Mouse (Mus musculus) kidney, postnatal 10 days (tissue): Measurements from ENCODE around the gene Entpd7.

ENCODE experiments used
- DNase-seq: peaks from one replicate; pipeline ENCODE4 v3.0.0; 2021; ENCODE audit warnings: mixed read lengths

Entpd7 gene

DNA sequence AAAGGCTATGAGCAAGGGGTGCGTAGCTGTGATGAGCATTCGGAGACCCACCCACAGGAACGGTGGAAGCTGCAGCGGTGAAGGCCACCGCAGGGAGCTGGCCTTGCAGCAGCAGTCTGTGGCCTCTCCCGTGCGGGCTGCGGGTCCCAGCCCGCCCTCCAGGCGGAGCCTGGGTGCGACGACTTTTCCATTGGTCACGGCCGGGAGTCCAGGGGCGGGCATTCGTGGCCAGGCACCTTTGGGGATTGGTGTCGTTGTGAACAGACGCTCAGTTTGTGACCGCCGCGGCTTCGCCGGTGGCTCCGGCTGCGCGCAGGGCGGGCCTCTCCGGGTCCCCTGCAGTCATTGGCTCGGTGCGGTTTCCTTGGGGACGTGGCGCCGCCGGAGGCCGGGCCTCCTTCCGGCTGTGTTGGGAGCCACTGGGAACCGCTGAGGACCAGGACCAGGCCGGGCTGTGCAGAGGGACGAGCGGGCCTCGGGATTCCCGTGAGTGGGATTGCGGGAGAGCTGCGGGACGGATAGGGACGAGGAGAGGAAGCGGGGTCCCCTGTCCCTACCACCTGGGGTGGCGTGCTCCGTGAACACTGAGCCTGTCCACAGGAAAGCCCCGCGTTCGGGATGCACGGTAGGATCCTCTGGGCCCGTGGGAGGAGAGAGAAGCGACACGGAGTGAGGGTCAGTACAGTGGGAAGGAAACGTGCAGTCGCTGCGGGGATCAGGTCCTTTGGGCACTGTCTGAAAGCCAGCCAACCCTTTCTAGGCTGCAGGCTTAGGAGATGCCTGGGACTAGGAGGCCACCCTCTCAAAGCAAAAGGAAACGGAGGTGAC, at the start of gene Entpd7:
Gene Entpd7, plus strand, starts transcription at position 254 of the 828 bp plus-strand sequence.
- DNase-seq = peak; percentile 97

DNA sequence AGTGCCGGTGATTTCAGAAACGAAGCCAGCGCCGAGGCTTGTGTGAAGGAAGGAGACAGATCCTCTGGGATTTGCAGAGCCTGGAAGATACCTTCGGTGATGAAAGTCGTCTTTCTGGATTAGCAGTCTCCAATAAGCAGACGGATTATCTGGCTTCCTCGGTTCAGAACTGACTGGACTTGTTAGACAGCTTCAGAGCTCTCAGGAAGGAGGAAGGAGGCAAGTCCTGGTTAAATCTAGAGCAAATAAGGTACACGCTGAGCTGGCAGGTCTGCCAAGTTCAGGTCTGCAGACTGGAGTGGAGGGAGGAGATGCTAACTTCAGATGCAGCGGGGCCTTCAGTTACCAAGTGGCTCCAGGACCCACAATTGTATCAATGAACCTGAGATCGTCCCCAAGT, 47.6 kb upstream of the Entpd7 start:
- DNase-seq = no peak

DNA sequence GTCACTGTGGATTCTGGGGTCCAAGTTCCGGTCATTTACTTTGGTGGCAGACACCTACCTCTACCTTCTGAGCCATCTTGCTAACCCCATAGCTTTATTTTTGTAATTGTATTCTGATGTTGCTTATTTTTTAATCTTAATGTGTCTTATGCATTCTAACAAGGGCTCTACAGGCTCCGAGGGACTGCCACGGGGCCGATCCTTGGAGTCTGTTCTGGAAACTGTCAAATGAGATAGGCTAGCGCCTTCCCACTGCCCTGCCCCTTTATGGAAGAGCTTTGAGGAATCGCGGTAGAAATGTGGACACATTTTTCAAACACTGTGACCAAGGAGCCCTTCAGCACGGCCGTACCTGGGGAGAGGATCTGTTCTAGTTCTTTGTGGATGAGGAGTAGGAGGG, 46.6 kb upstream of the Entpd7 start:
- no peak for DNase-seq

DNA sequence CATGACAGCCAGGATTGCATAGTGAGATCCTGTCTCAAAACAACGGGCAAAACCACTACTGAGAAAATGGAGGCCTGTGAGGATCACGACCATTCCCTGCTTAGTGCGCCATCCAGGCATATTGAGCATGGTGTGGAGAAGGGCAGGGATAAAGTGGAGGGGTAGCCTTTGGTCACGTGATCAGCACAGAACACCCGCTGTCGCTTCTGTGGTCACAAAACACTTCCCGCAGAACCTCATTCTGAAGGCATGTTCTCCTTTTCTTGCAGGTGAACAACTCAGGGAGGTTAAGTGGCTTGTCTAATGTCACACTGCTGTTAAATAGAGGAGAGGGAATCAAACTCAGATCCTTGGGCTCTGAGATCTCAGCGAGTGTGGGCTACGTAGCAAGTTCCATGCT, 44.0 kb upstream of the Entpd7 start:
- DNase-seq = no peak

DNA sequence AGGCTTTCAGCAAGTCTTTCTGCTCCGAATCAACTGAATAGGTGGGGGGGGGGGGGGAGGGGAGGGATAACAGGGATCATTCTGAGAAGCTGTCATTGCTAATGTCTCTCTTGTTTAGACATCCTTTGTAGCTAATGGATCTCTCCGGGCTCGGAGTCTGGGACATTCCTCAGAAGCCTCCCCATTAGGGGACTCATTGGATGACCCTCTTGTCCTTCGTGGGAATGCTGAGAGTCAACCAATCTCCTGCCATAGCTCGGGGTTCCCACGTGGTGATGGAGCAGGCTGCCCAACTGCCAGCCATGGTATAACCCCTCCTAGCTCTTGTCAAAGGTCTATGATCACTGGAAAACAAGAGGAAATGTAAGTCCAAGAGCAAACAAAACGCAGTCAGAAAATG, 42.6 kb upstream of the Entpd7 start:
- no peak for DNase-seq

DNA sequence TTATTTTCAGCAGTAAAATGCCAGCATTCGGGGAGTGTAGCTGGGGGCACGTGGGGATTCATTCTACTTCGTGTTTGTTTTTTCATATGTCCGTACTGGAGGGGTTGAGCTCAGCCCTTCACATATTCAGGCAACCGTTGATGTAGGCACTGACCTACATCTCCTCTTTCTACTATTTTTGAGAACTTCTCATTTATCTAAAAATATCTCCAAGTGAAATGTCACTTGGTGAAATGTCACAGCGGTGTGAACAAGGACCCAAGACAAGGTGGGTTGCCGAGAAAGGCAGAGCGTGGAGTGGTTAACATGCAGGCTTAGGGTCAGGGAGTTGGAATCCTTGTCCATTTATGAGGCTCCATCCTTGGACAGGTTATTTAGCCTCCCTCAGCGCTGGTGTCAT, 42.2 kb upstream of the Entpd7 start:
- no peak for DNase-seq

DNA sequence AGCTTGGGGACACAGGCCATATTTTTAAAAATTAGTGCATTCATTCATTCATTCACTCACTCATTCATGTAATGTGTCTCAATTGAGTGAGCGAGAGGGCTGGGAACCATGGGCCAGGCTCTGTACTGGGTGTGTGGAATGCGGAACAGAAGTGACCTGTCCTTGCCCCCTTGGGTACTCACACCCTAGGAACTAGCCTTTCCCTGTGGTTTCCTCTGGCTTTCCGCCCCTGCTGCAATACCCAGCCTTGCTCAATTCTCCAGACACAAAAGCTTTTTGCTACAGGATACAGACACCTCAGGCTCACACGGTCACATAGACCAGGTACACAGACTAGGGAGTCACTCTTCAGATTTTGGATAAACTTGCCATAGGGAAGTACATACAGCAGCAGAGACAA, 41.1 kb upstream of the Entpd7 start:
- DNase-seq = no peak

DNA sequence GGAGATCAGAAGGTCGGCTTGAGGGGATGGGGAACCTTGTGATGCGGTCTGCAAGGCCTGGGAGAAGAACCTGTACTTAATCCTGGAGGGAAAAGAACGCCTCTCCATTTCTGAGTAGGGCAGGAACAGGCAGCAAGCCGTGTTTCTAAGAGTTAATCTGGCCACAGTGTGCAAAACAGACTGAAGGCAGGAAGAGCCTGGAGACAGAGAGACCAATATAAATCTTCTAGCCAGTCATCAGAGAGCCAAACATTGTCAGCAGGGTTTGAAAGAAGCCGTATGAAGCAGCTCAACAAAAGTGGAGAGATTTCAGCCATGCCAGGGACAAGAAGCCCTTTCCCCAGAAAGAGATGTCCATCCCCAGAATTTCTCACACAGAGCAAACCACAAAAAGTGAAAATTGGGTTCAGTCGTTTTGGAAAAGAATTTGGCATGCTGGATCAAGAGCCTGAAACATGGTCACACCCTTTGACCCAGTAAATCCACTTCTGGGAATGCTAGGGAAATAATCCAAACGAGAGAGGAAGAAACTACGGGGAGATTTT, 38.2 kb upstream of the Entpd7 start:
- no peak for DNase-seq

DNA sequence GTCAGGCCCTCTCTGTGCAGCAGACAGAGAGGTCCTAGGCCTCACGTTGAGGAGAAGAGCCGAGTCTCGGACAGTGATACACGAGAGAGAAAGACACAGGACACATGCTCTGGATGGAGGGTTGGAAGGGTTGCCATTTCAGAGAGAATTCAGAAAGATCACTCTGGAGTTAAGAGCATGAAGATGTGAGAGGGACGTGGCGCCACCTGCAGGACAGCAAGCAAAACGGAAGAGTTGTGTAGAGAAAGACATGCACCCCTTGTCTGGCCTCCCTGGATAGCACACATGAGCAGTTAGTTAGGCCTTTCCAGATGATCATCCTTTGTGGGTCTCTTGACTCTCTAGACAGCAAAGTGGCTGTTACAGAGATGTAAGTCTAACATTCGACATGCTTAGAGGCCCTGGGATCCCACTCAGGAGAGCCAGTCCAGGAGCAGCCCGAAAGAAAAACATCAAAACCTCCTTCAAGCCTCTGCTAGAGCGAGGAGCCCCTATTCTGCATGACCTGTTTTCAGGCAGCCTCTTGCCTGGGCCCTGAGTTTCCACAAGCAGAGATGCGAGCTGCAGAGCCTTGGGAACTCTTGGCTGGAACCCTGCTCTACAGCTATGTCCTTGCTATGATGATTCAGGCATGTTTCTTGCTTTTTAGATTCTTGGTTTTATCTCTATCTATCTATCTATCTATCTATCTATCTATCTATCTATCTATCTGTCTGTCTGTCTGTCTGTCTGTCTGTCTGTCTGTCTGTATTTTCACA, 33.6 kb upstream of the Entpd7 start:
- peak; percentile 87 for DNase-seq

DNA sequence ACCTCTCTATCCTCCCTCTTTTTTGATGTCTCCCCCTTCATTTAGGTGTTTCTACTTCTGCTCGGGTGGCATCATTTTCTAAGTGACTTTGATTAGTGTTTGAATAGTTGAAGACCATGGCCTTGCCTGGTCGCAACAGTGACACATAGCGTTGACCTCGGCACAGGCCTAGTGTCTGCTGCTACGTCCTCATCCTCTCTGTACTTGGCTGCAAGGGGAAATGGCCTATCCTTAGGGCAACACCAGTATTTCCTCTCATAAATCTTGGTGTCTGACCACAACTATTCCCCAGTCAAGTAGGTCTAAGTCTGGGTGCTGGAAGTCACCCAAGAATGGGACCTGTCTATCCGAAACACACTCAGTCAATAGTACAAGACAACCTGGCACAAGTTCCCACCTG, 29.8 kb upstream of the Entpd7 start:
- no peak for DNase-seq

DNA sequence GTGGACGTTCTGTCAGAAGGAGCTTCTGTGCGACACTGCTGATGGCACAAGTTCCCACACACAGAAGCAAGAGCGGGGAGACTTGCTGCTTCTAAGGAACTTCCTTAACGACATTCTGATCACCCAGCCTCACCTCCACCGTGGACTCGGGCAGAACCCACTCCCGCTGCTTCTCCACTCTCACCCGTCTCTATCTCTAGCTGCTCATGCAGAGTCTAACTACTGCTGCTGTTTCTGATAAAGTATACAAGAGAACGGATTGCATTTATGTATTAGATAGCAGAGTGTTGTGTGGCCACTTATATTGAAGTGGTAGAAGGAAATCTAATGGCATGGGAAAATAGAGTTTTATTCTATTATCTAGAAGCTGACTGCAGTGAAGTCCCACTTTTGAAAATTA, 28.7 kb upstream of the Entpd7 start:
- no peak for DNase-seq

DNA sequence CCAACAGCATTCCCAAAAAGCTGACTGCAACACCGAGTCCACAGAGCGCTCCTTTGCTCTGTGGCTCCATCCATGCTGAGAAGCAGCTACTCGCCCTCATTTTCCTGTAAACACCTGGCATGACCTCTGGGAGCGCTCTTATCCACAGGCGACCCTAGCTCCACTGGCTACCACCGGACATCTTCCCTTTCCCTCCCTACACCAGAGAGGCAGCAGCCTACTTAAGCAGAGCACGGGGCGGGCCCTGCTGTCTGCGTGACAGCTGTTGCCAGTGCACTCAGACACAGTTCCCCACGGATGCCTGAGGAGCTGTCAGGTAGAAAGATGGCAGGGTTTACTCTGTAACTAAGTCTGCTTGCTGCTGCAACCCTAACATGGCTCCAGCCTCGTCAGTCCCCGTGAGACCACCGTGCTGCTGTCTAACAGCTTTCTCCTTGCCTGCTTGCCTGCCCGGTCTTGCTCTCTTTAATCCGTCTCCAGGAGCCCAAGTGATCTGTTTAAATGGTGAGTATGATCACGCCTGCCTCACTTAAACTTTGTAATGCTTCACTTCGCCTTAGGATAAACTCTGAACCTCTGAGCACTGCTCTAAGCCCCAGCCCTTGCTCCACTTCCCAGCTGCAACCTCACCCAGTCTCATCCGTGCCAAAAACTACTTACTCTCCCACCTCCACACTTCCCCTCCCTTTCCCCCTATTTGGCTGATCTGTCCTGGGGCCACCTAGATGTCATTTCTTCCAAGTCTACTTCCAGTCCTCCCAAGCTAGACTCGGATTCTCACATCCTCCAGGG, 27.1 kb upstream of the Entpd7 start:
- peak; percentile 70 for DNase-seq

DNA sequence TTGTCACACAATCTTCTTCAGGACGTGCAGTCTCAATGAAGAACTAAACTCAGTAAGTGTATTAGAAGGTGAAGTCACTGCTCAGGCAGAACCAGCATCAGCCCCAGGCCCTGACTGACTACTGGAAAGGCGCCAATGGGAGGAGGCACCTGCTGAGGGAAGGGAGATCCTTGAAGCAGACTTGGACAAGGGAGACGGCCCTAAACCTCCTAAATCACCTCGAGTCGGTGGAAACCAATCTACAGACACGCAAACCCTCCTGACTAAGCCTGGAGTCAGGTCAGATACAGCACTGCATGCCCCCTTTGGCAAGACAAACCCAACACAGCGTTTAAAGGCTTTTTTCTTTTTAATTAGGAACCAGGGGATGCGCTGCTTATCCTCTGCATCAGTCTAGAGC, 26.0 kb upstream of the Entpd7 start:
- DNase-seq = no peak

DNA sequence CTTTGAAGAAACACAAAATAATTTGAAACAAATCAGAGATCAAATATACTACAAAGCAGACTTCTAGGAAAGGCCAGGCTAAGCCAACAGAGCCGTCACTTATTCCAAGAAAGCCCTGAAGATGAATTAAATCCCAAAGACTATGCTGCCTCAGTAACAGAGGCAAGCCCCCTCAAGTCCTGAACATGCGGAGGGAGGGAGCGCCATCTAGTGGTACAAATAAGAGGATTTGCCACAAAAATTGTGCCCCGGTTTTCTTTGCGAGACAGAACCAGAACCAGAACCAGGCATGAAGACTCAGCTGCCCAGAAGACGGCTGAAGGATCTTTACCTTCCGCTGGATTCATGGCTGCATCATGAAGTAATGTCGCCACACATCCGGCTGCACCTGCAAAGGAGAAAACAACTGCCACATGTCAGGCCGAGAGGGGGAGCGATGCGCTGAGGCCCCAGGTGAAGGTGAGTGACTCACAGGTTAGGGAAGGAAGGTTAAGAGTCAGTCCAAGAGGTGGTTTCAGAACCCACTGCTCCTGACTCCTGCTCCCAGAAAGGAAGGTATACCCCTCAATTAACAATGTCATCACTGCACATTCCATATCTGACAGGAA, 23.9 kb upstream of the Entpd7 start:
- DNase-seq = peak; percentile 59

DNA sequence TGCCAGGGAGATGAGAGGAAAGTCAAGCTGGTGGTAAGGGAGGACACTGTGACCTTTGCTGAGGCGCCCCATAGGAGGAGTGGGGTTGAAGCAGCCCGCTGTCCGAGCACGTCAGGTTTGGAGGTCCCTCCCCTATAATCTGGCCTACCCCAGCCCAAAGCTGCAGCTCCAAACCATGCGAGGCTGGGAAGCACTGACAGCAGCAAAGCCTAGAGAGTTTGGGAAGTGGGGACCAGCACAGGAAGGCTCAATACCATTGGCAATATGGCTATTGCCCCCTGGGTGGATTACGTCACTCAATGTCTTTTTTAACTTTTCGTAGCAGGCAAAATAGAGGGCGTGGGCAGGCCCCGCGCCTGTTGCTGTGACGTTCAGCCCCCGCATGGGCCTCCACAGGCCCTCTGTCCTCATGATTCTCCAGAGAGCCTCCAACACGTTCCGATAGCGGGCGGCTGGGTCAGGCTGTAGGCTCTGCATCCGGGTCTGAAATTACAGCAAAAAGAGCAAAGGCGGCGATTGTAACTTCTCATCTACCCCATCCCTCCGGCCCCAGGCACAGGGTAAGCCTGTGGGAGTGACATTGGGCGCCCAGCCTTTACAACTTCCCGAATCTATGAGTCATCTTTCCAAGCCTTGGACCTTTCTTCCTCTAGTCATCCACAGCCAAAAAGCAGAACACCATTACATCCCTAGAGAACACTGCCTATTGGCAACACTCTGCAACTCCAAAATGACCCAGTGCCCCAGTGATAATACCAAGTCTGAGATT, 22.6 kb upstream of the Entpd7 start:
- no peak for DNase-seq

DNA sequence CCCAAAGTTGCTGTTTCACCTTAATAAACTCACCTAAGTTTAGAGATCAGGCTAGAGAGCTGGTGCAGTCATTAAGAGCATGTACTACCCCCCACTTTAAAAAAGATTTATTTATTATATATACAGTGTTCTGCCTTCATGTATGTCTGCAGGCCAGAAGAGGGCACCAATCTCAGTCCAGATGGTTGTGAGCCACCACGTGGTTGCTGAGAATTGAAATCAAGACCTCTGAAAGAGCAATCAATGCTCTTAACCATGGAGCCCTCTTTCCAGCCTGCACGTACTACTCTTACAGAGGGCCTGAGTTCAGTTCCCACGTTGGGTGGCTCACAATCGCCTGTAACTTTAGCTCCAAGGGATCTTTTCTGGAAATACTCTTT, 22.1 kb upstream of the Entpd7 start:
- DNase-seq = no peak

DNA sequence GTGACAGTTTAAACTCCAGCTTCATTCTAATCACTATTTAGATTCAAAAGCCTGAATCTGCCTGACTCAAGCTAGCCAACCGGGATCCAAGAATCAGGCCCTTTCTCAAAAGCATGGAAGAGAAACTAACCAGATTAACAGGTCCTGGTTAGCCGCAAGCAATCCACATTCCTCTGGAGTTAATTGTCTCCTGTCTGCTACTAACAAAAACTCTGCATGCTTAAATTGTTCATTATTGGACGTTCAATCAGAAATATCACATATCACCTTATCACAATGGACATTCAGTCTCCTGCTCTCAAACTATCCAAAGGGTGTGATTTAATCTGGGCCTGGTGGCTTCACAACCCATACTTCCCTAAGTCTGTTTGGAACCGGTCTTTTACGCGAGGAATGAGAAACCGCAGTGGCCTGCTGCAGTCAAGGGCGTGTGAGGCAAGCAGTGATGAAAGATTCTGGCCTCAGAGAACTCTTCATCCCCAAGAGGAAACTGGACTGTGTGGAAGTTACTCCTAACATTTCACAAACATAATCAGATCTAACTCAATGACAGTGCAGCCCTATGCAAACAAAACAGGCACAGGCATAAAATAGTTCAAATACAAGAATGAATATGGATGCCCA, 20.2 kb upstream of the Entpd7 start:
- DNase-seq = no peak

DNA sequence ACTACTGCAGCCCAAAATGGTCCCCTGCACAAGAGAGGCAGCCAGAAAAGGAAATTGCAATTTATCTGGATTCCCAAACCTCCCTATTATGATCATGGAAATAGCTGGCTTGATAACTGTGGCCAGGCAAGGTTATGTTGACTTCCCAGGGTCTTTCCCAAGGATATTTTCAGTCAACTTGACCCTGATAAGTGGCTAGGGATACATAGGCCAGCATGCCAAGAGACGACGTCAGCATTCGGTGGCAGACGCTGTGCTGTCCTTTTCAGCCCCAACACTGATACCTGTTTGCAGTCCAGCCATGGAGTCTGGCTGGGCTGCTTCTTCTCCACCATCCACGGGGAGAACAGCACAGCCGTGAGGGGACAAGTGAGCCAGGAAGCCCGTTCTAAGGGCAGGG, 18.4 kb upstream of the Entpd7 start:
- no peak for DNase-seq

DNA sequence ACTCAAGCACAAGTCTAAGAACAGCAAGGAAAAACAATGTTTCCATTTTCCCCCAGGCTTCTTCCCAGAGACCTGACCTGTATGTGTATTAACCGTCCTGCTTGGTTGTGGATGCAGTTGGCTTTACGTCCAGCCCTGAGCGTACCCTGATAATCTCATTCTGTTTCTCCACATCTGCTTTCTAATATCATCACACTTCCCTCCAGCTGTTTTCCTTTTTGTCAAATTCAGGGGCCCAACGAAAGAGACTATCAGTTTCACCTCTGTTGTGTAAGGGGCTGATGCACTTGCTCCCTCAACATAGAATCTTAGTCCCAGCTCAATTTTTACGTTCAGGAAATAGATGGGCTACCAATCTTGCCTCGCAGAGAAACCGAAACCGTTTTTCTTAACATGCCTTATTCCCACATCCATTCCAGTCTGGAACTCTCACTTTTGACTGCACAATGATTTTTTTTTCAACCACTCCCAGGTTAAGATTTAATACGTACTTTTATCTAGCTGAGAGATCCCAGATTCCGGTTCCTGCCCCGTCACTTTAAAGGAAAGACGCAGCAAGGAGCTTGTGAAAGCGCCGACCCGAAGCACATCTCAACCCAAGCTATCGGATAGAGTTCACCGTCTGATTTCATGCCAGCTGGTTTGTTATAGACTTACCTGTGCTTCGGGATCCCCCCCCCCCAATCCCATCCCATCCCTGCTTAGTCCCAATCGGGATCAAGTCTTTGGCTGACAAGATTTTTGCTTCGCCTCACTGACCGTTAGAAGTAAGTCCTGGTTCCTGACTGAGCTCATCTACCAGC, 15.8 kb upstream of the Entpd7 start:
- no peak for DNase-seq

DNA sequence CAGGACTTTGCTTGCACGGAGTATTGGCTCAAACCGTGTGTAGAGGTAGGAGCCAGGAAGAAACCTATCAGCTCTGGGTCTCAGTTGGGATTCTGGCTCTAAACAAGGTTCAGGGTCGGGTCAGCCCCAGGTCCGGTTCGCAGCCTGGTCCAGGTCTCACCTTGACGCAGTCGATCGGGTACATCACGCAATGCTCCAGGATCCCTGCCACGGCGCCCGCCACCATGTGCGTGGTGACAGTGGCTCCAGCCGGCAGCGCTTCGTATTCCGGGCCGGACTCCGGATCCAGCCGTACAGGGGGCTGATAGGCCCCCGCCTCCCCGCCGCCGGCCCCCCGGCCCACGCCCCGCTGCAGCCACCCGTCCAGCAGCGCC, 15.2 kb upstream of the Entpd7 start:
- no peak for DNase-seq
